9 mouse cellular contexts compared by ENCODE assay signal in genomic region chr8:10405469-10405868, GRCm38 (mm10).
DNase-seq lines count a peak whose midpoint lies in the region; ATAC-seq and TF ChIP-seq lines count a peak whose summit lies in the region.
"Had no signal": no experiment of that assay in that cellular context is flagged by ENCODE, and none has a peak within 500 bp of the region (broad histone marks: within the 10 kb centered on the region; RNA-seq: fewer than 3 reads in every experiment).

No protein-coding gene starts in this region.

- intact Hi-C loops in heart, postnatal 25 days (cut with DNase I) = no loop called here

- peak; percentile 52; the same call in 1 of the 2 replicates for ATAC-seq in midbrain, embryonic 12.5 days (ENCODE audit: low FRiP score, low read depth)

- no peak overlapping the region for H3K4me2 ChIP-seq in midbrain, embryonic 12.5 days (replicated peaks)

- no peaks in the 10 kb centered on the region for H3K36me3 ChIP-seq in E14TG2a.4 (ENCODE audit: insufficient read depth, low read length)
- H3K36me3 ChIP-seq in midbrain, embryonic 12.5 days = no peaks in the 10 kb centered on the region

- 45% methylated on average over 8 of the region's 8 CpGs for WGBS in midbrain, embryonic 12.5 days

- H3K9me3 ChIP-seq in E14TG2a.4 (ENCODE audit: low read length) = no peaks in the 10 kb centered on the region
- no peaks in the 10 kb centered on the region for H3K9me3 ChIP-seq in midbrain, embryonic 12.5 days

- peak; percentile 6 to 39 for DNase-seq in heart, adult 18-20 months
- DNase-seq in heart, postnatal 25 days (ENCODE audit: low spot score) = no peak
- DNase-seq in cerebellum, adult 8-10 months = peak; percentile 20
- peak; percentile 33 to 52 for DNase-seq in frontal cortex, postnatal 36 days (ENCODE audit: low spot score in 2 of 2)
- DNase-seq in kidney, postnatal 4 days = peak; percentile 81 to 82
- peak; percentile 22 to 29 for DNase-seq in thymus, postnatal 36 days

- no peaks in the 10 kb centered on the region for H3K27me3 ChIP-seq in E14TG2a.4 (ENCODE audit: insufficient read depth, low read length)
- H3K27me3 ChIP-seq in midbrain, embryonic 12.5 days = peaks cover 3% of the 10 kb centered on the region; the same call in 1 of the 2 replicates

- H3K4me3 ChIP-seq in E14TG2a.4 (replicated peaks; ENCODE audit: low read length) = no peak overlapping the region
- no peak overlapping the region for H3K4me3 ChIP-seq in midbrain, embryonic 12.5 days

- no peaks in the 10 kb centered on the region for H3K4me1 ChIP-seq in E14TG2a.4 (replicated peaks; ENCODE audit: low read depth, low read length)
- H3K4me1 ChIP-seq in midbrain, embryonic 12.5 days = no peaks in the 10 kb centered on the region

- no peak overlapping the region for H3K9ac ChIP-seq in midbrain, embryonic 12.5 days (replicated peaks)

- TF ChIP-seq CTCF in E14TG2a.4 (conservative IDR thresholded peaks at IDR 0.05; ENCODE audit: low read length) = peak; percentile 66

- H3K27ac ChIP-seq in midbrain, embryonic 12.5 days (replicated peaks) = no peak overlapping the region
- H3K27ac ChIP-seq: macrophage had no signal
